Comparison of ENCODE assay signal across 12 mouse cellular contexts in the genomic region with DNA sequence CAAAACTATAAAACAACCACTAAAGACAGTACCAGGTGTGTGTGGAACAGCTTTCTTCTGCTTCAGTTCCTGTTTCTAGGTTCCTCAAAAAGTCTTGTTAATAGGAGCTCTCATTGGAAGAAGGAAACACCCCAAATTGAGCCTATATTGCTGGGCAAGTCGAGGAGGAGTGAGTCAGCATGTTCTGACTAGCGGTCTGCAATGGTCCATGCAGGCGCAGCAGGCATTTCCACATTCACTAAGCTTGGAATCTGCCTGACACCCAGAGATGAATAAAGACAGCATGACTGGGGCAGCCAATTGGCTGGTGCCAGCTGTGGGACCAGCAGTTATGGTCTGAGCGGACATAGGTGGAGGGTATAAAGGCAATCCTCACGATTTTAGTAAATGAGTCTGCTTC. TPM values are rescaled to one million over a fixed set of nuclear protein-coding genes. Genes with fewer than 3 reads are reported as not detected.
DNase-seq lines count a peak whose midpoint lies in the region; ATAC-seq and TF ChIP-seq lines count a peak whose summit lies in the region.
"Had no signal": no experiment of that assay in that cellular context is flagged by ENCODE, and none has a peak within 500 bp of the region (broad histone marks: within the 10 kb centered on the region; RNA-seq: fewer than 3 reads in every experiment).

No protein-coding gene starts in this region.

- peak overlapping the region; percentile 72; the same call in 1 of the 2 replicates for H3K27ac ChIP-seq in kidney, postnatal 0 days
- no peak overlapping the region for H3K27ac ChIP-seq in bone marrow, adult 2 months (ENCODE audit: control insufficient read depth, insufficient read depth, low read depth, low read length, poor library complexity)
- no peak overlapping the region for H3K27ac ChIP-seq in liver, embryonic 12.5 days
- H3K27ac ChIP-seq: macrophage; neural tube, embryonic 12.5 days had no signal

- intact Hi-C loops in gastrocnemius, postnatal 14 days (cut with DNase I; ENCODE audit: low total_unique reads) = no loop called here

- WGBS in kidney, postnatal 0 days = 75% methylated on average over 5 of the region's 5 CpGs
- 25% methylated on average over 5 of the region's 5 CpGs for WGBS in bone marrow, adult 2 months
- WGBS in liver, embryonic 12.5 days (ENCODE audit: insufficient replicate concordance) = 41% methylated on average over 5 of the region's 5 CpGs

- H3K4me3 ChIP-seq in kidney, postnatal 0 days (replicated peaks; ENCODE audit: low read depth, low read length) = peak overlapping the region; percentile 11; the same call in 1 of the 2 replicates
- no peak overlapping the region for H3K4me3 ChIP-seq in bone marrow, adult 2 months (replicated peaks; ENCODE audit: control insufficient read depth, low read depth, low read length)
- H3K4me3 ChIP-seq in liver, embryonic 12.5 days = peak overlapping the region; percentile 31
- H3K4me3 ChIP-seq: neural tube, embryonic 12.5 days had no signal

- no peaks in the 10 kb centered on the region for H3K9me3 ChIP-seq in kidney, postnatal 0 days (replicated peaks; ENCODE audit: low read length)
- H3K9me3 ChIP-seq in liver, embryonic 12.5 days (replicated peaks) = no peaks in the 10 kb centered on the region
- H3K9me3 ChIP-seq: neural tube, embryonic 12.5 days had no signal

- DNase-seq in kidney, postnatal 0 days (ENCODE audit: low spot score) = no peak
- no peak for DNase-seq in kidney, postnatal 4 days
- peak; percentile 35 to 67 for DNase-seq in spleen, postnatal 4 days (ENCODE audit: low spot score in 2 of 2)
- no peak for DNase-seq in gastrocnemius, adult 8-10 months (ENCODE audit: low spot score in 2 of 2)
- no peak for DNase-seq in gastrocnemius, postnatal 14 days

- no peak for ATAC-seq in kidney, postnatal 0 days (replicated peaks; ENCODE audit: low FRiP score, low read depth)
- ATAC-seq in liver, embryonic 12.5 days = peak; percentile 85
- ATAC-seq: intestine, postnatal 0 days had no signal

- TF ChIP-seq CTCF in kidney, postnatal 0 days (IDR thresholded peaks at IDR 0.05; ENCODE audit: low read depth) = no peak
- peak; percentile 7; the same call in 1 of the 2 replicates for TF ChIP-seq CTCF in bone marrow, adult 2 months (IDR thresholded peaks at IDR 0.05; ENCODE audit: control insufficient read depth, insufficient read depth, low read length)

- H3K4me1 ChIP-seq in kidney, postnatal 0 days (replicated peaks; ENCODE audit: insufficient read depth, low read length) = no peaks in the 10 kb centered on the region
- peaks cover 2% of the 10 kb centered on the region for H3K4me1 ChIP-seq in bone marrow, adult 2 months (ENCODE audit: control insufficient read depth, insufficient read depth, low read length)
- H3K4me1 ChIP-seq in liver, embryonic 12.5 days = peaks cover 47% of the 10 kb centered on the region
- H3K4me1 ChIP-seq: neural tube, embryonic 12.5 days had no signal

- no peak overlapping the region for H3K9ac ChIP-seq in kidney, postnatal 0 days (ENCODE audit: low read depth, low read length)
- H3K9ac ChIP-seq in liver, embryonic 12.5 days = peak overlapping the region; percentile 36
- H3K9ac ChIP-seq: neural tube, embryonic 12.5 days had no signal

- H3K36me3 ChIP-seq in kidney, postnatal 0 days (ENCODE audit: insufficient read depth, low read length) = no peaks in the 10 kb centered on the region
- H3K36me3 ChIP-seq in liver, embryonic 12.5 days = no peaks in the 10 kb centered on the region
- H3K36me3 ChIP-seq: neural tube, embryonic 12.5 days had no signal

- H3K4me2 ChIP-seq in kidney, postnatal 0 days (ENCODE audit: low read length) = peak overlapping the region; percentile 8
- peak overlapping the region; percentile 66 for H3K4me2 ChIP-seq in liver, embryonic 12.5 days
- H3K4me2 ChIP-seq: neural tube, embryonic 12.5 days had no signal

- no peak for TF ChIP-seq POLR2A in bone marrow, adult 2 months (IDR thresholded peaks at IDR 0.05; ENCODE audit: borderline replicate concordance, control insufficient read depth, low read depth, low read length)

- no peaks in the 10 kb centered on the region for H3K27me3 ChIP-seq in kidney, postnatal 0 days (ENCODE audit: insufficient read depth, low read length)
- H3K27me3 ChIP-seq in liver, embryonic 12.5 days (replicated peaks) = no peaks in the 10 kb centered on the region

RNA-seq across cellular contexts. Expression of gene Pde12, which starts 6.1 kb away (rescaled TPM):
- 8.8 and 9.2 TPM in 2 replicates for polyA plus RNA-seq in kidney, postnatal 0 days (2015; fragmentation: Nextera tagmentation; extraction: Ambion mirVana)
- 2.6 and 3.3 TPM in 2 replicates for polyA plus RNA-seq in bone marrow, adult 2 months (2011; ENCODE audit: insufficient read depth, insufficient read length, low replicate concordance, missing spikeins)
- polyA plus RNA-seq in liver, embryonic 12.5 days (2016; fragmentation: Nextera tagmentation; extraction: Ambion mirVana) = 11.1 and 11.3 TPM in 2 replicates
- 1 to 10 TPM; 3.7 to 4.7 (median 4.0) TPM for total RNA-seq in gastrocnemius, adult 8-10 months (2022)
- total RNA-seq in gastrocnemius, postnatal 14 days (2021) = 1 to 10 TPM; 2.8 to 3.8 TPM

RNA-seq across cellular contexts. Expression of gene Dnah12, which starts 17.3 kb away (rescaled TPM):
- 0.26 and 0.41 TPM in 2 replicates for polyA plus RNA-seq in kidney, postnatal 0 days (2015; fragmentation: Nextera tagmentation; extraction: Ambion mirVana)
- polyA plus RNA-seq in bone marrow, adult 2 months (2011; ENCODE audit: insufficient read depth, insufficient read length, low replicate concordance, missing spikeins) = 0.11 and 0.25 TPM in 2 replicates
- 0.05 and 0.06 TPM in 2 replicates for polyA plus RNA-seq in liver, embryonic 12.5 days (2016; fragmentation: Nextera tagmentation; extraction: Ambion mirVana)
- not detected for total RNA-seq in gastrocnemius, adult 8-10 months (2022)
- not detected for total RNA-seq in gastrocnemius, postnatal 14 days (2021)
- polyA plus RNA-seq: embryonic facial prominence, embryonic 11.5 days; macrophage; small intestine, adult 2 months had no signal

RNA-seq across cellular contexts. Expression of gene Arf4, which starts 37.9 kb away (rescaled TPM):
- polyA plus RNA-seq in kidney, postnatal 0 days (2015; fragmentation: Nextera tagmentation; extraction: Ambion mirVana) = 519 and 548 TPM in 2 replicates
- 36.8 and 38.3 TPM in 2 replicates for polyA plus RNA-seq in bone marrow, adult 2 months (2011; ENCODE audit: insufficient read depth, insufficient read length, low replicate concordance, missing spikeins)
- 203 and 206 TPM in 2 replicates for polyA plus RNA-seq in liver, embryonic 12.5 days (2016; fragmentation: Nextera tagmentation; extraction: Ambion mirVana)
- 10 to 100 TPM; 21.4 to 35.6 (median 25.4) TPM for total RNA-seq in gastrocnemius, adult 8-10 months (2022)
- total RNA-seq in gastrocnemius, postnatal 14 days (2021) = 10 to 100 TPM; 53.4 to 71.0 TPM

Comparison
In these comparisons a context has a peak if more than half of its experiments do, and no peak if none do; other contexts are left out.
1. DNase-seq: peak in spleen, postnatal 4 days (2 of 2); none in kidney, postnatal 0 days (single experiment), kidney, postnatal 4 days (0 of 2), gastrocnemius, adult 8-10 months (0 of 2) and gastrocnemius, postnatal 14 days (single experiment).